Mouse (Mus musculus) erythroblast, embryonic 14.5 days (primary cell): Measurements from ENCODE around the gene Cemip2. TPM values are rescaled to one million over a fixed set of nuclear protein-coding genes. Genes with fewer than 3 reads are reported as not detected.

Source experiments
- H3K27me3 ChIP-seq: 2 replicates; pipeline ENCODE4 v1.6.1; 2012; ENCODE audit warnings: inconsistent platforms; ENCODE audit not compliant: control insufficient read depth
- H3K36me3 ChIP-seq: 2 replicates; pipeline ENCODE4 v1.6.1; 2012; ENCODE audit warnings: mild to moderate bottlenecking, inconsistent platforms; ENCODE audit not compliant: control insufficient read depth
- H3K4me1 ChIP-seq: 2 replicates; pipeline ENCODE4 v1.6.1; 2012; ENCODE audit warnings: inconsistent platforms; ENCODE audit not compliant: control insufficient read depth
- H3K4me3 ChIP-seq: replicated peaks from 2 replicates; pipeline ENCODE3; 2012; ENCODE audit warnings: moderate library complexity, mild to moderate bottlenecking, inconsistent platforms
- H3K9me3 ChIP-seq: 2 replicates; pipeline ENCODE4 v1.6.1; 2012; ENCODE audit warnings: low read length, inconsistent platforms, mixed read lengths; ENCODE audit not compliant: control insufficient read depth
- GATA1 ChIP-seq: IDR thresholded peaks from 2 replicates; pipeline ENCODE4 v1.6.1; 2012; ENCODE audit warnings: low read length, inconsistent platforms, mixed read lengths
- TAL1 ChIP-seq: IDR thresholded peaks from 3 replicates; pipeline ENCODE4 v1.6.1; 2012; ENCODE audit warnings: low read length, inconsistent platforms, mixed read lengths
- polyA plus RNA-seq: library from polyadenylated mRNA; stranded (reverse); fragments of >175 nt; gene quantifications from 2 replicates; pipeline ENCODE4 v1.2.3, GENCODE M21; 2012

Gene Cemip2
- 0.04 and 0.05 TPM in 2 replicates for polyA plus RNA-seq

GRCm38 (mm10) chr19:21778147-21778917, at the start of gene Cemip2:
TSS of gene Cemip2 (plus strand) at chr19:21778342.
- peak within 1 kb of the TSS; percentile 68 for H3K4me3 ChIP-seq
- H3K4me1 ChIP-seq: peaks cover 29% of the 10 kb centered on the region
- H3K36me3 ChIP-seq: no peaks in the 10 kb centered on the region
- H3K9me3 ChIP-seq: no peaks in the 10 kb centered on the region
- TF ChIP-seq TAL1: no peak
- no peak for TF ChIP-seq GATA1
- H3K27me3 ChIP-seq: peaks cover 29% of the 10 kb centered on the region

- H3K36me3 ChIP-seq: no peaks in the 10 kb centered on the region
- no peaks in the 10 kb centered on the region for H3K9me3 ChIP-seq
- TF ChIP-seq TAL1: no peak
- TF ChIP-seq GATA1: no peak
- H3K4me3 ChIP-seq: no peak overlapping the region
- H3K4me1 ChIP-seq: no peaks in the 10 kb centered on the region
- no peaks in the 10 kb centered on the region for H3K27me3 ChIP-seq
These were observed 49.8 kb upstream of the Cemip2 start for GRCm38 (mm10) chr19:21728342-21728741.

DNA sequence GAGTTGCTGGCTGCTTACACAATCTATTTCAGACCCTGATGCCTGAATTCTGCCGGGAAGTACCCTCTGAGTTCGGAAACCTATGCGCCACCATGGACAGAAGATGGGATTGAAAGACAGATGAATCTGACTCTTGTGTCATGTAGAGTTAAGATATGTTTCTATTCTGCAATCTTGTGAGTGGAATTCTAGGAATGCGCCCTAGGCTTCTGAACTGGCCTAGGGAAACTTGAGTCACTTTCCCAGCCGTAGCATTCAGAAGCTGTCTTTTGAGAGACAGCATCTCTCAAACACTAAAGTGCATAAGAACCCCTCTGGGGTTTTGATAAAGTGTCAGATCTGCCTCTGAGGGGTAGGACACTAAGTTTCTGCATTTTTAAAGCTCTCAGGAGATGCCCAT, 46.3 kb upstream of the Cemip2 start:
- Histone ChIP-seq H3K36me3 (no peaks in the 10 kb centered on the region), H3K4me3 (no peak overlapping the region), H3K4me1 (no peaks in the 10 kb centered on the region), H3K27me3 (no peaks in the 10 kb centered on the region), H3K9me3 (no peaks in the 10 kb centered on the region)
- TF ChIP-seq GATA1: no peak

- no peaks in the 10 kb centered on the region for H3K27me3 ChIP-seq
- no peak for TF ChIP-seq GATA1
- TF ChIP-seq TAL1: no peak
- H3K4me3 ChIP-seq: no peak overlapping the region
- peaks cover 2% of the 10 kb centered on the region; the same call in 1 of the 2 replicates for H3K4me1 ChIP-seq
- no peaks in the 10 kb centered on the region for H3K9me3 ChIP-seq
- no peaks in the 10 kb centered on the region for H3K36me3 ChIP-seq
These were observed 45.0 kb upstream of the Cemip2 start for GRCm38 (mm10) chr19:21733176-21733575.

GRCm38 (mm10) chr19:21734112-21734511, 44.0 kb upstream of the Cemip2 start:
- H3K4me3 ChIP-seq: no peak overlapping the region
- no peaks in the 10 kb centered on the region for H3K9me3 ChIP-seq
- no peaks in the 10 kb centered on the region for H3K36me3 ChIP-seq
- no peaks in the 10 kb centered on the region for H3K27me3 ChIP-seq
- no peak for TF ChIP-seq TAL1
- TF ChIP-seq GATA1: no peak
- peaks cover 3% of the 10 kb centered on the region; the same call in 1 of the 2 replicates for H3K4me1 ChIP-seq

DNA sequence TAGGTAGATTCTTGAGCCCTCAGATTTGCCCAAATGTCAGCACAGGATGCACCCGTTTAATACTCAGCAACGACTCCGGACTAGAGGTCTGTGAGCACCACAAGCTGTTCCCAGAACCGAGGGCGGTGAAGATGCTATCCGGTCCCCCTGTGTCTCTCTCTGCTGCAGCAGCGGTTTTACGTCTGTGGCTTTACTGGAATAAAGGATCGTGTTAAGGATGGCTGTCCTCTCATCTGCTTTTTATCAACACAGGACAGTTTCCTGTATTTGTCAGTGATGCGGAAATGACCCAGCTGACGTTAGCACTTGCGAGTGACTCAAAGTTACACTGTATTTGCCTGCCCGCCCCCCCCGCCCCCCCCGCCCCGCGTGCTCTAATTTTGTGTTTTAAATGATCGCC, 40.7 kb upstream of the Cemip2 start:
- no peak overlapping the region for H3K4me3 ChIP-seq
- H3K4me1 ChIP-seq: peaks cover 3% of the 10 kb centered on the region; the same call in 1 of the 2 replicates

DNA sequence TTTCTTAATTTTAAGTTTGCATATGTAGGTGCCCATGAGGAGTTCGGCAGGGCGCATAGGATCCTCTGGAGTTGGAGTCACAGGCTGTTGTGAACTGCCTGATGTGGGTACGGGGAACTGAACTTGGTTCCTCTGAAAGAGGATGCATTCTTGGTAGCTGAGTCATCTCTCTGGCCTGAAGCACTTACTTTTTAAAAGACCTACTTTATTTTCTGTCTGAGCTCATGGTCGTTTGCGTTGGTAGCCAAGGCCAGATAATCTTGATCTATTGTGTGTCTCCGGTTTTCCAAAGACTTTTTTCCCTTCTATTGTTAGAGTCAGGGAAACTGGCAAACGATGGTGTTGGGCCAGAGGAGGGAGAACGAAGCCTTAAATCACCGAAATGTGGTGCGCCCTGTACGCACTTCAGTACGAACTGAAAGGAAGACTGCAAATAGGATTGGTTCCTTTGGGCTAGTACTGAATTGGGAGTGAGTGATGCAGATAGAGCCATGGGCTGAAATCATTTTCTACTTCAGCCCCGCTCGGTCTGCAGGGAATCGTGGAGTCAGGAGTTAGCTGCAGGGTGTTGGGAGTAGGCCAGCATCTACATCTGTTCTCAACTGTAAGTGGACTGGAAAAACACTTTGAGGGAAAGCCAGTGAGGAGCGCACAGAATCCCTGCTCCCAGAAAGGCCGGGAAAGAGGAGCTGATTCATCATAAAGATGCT, 40.1 kb upstream of the Cemip2 start:
- Histone ChIP-seq H3K9me3 (no peaks in the 10 kb centered on the region), H3K36me3 (no peaks in the 10 kb centered on the region), H3K27me3 (no peaks in the 10 kb centered on the region), H3K4me1 (peaks cover 3% of the 10 kb centered on the region; the same call in 1 of the 2 replicates), H3K4me3 (no peak overlapping the region)
- TF ChIP-seq TAL1: no peak
- no peak for TF ChIP-seq GATA1

More for the DNA sequence above, 40.7 kb upstream of the Cemip2 start:
- TF ChIP-seq TAL1 (no peak), GATA1 (no peak)
- Histone ChIP-seq H3K36me3 (no peaks in the 10 kb centered on the region), H3K9me3 (no peaks in the 10 kb centered on the region), H3K27me3 (no peaks in the 10 kb centered on the region)

- Histone ChIP-seq H3K27me3 (no peaks in the 10 kb centered on the region), H3K9me3 (no peaks in the 10 kb centered on the region), H3K36me3 (no peaks in the 10 kb centered on the region), H3K4me1 (peaks cover 3% of the 10 kb centered on the region; the same call in 1 of the 2 replicates), H3K4me3 (no peak overlapping the region)
- no peak for TF ChIP-seq GATA1
- no peak for TF ChIP-seq TAL1
These were observed 39.4 kb upstream of the Cemip2 start for GRCm38 (mm10) chr19:21738591-21739280.

GRCm38 (mm10) chr19:21742138-21742537, 36.0 kb upstream of the Cemip2 start:
- TF ChIP-seq GATA1: no peak
- no peak for TF ChIP-seq TAL1
- no peaks in the 10 kb centered on the region for H3K9me3 ChIP-seq
- H3K36me3 ChIP-seq: no peaks in the 10 kb centered on the region
- H3K4me3 ChIP-seq: no peak overlapping the region
- H3K27me3 ChIP-seq: no peaks in the 10 kb centered on the region
- peaks cover 3% of the 10 kb centered on the region; the same call in 1 of the 2 replicates for H3K4me1 ChIP-seq
